Mouse (Mus musculus): Measurements from ENCODE around the gene Orai2.
"Not testable (repeated sequence)": the region's sequence is repeated elsewhere in the genome, so short reads cannot be mapped to it uniquely, and the experiment has no call there.

GRCm38 (mm10) chr5:136149134-136149576, 21.4 kb downstream of the Orai2 start:
- not testable (repeated sequence) for TF ChIP-seq ETS1 (conservative IDR thresholded peaks at IDR 0.05; ENCODE audit: low read depth, low read length); POLR2A (IDR thresholded peaks at IDR 0.05; ENCODE audit: low read depth, low read length); CTCF (conservative IDR thresholded peaks at IDR 0.05 in 1 of 2, IDR thresholded peaks at IDR 0.05 in 1 of 2; ENCODE audit: low read depth in 2 of 2, low read length in 2 of 2); UBTF (IDR thresholded peaks at IDR 0.05; ENCODE audit: low read depth, low read length); EP300 (IDR thresholded peaks at IDR 0.05; ENCODE audit: low read length); MXI1 (IDR thresholded peaks at IDR 0.05; ENCODE audit: low read depth, low read length); ZMIZ1 (IDR thresholded peaks at IDR 0.05; ENCODE audit: low read depth, low read length); USF2 (conservative IDR thresholded peaks at IDR 0.05; ENCODE audit: low read depth, low read length); ZC3H11A (IDR thresholded peaks at IDR 0.05; ENCODE audit: low read depth, low read length); E2F4 (IDR thresholded peaks at IDR 0.05; ENCODE audit: insufficient replicate concordance, low read depth, low read length); MYC (IDR thresholded peaks at IDR 0.05; ENCODE audit: low read depth, low read length); MAFK (IDR thresholded peaks at IDR 0.05; ENCODE audit: insufficient replicate concordance, low read length)

Data from CH12.LX (cell line).